Mouse (Mus musculus) liver, embryonic 16.5 days (tissue): ENCODE data around the gene Nppb. TPM values are rescaled to one million over a fixed set of nuclear protein-coding genes. Genes with fewer than 3 reads are reported as not detected.

Experiments used
- ATAC-seq: fragments of 200-750 bp; cut with Nextera tagmentation; 2 replicates; pipeline ENCODE4 v1.8.0; 2017; ENCODE audit warnings: low read depth, mild to moderate bottlenecking, moderate number of reproducible peaks, moderate library complexity
- H3K27ac ChIP-seq: fragments of 300-500 bp; sonication (generic); 2 replicates; pipeline ENCODE4 v1.5.1; 2014; ENCODE audit warnings: mild to moderate bottlenecking, low read length
- H3K27me3 ChIP-seq: fragments of 300-500 bp; sonication (generic); 2 replicates; pipeline ENCODE4 v1.6.1; 2014; ENCODE audit warnings: low read depth, low read length, mixed read lengths; ENCODE audit not compliant: control insufficient read depth, insufficient read depth
- H3K36me3 ChIP-seq: fragments of 300-500 bp; sonication (generic); 2 replicates; pipeline ENCODE4 v1.6.1; 2014; ENCODE audit warnings: mild to moderate bottlenecking; ENCODE audit not compliant: control insufficient read depth, insufficient read depth
- H3K4me1 ChIP-seq: fragments of 300-500 bp; sonication (generic); 2 replicates; pipeline ENCODE4 v1.6.1; 2014; ENCODE audit warnings: low read depth, low read length, mixed read lengths; ENCODE audit not compliant: control insufficient read depth
- H3K4me2 ChIP-seq: fragments of 300-500 bp; sonication (generic); 2 replicates; pipeline ENCODE4 v1.6.1; 2014; ENCODE audit warnings: low read depth, low read length, mixed read lengths
- H3K4me3 ChIP-seq: fragments of 300-500 bp; sonication (generic); 2 replicates; pipeline ENCODE4 v1.5.1; 2014; ENCODE audit warnings: low read depth, mild to moderate bottlenecking, low read length
- H3K9ac ChIP-seq: fragments of 300-500 bp; sonication (generic); 2 replicates; pipeline ENCODE4 v1.6.1; 2014; ENCODE audit warnings: low read depth, low read length
- H3K9me3 ChIP-seq: fragments of 300-500 bp; sonication (generic); replicated peaks from 2 replicates; pipeline ENCODE4 v1.6.1; 2016; ENCODE audit warnings: low read length; ENCODE audit not compliant: control insufficient read depth
- WGBS: fragments of 180-500 bp; shearing (Covaris S2); extraction: QIAGEN DNeasy Blood & Tissue Kit; methylation state at CpG from one replicate; pipeline ENCODE4 v1.1.7; 2014; ENCODE audit not compliant: insufficient replicate concordance; 5-methylcytosine and 5-hydroxymethylcytosine counted together
- polyA plus RNA-seq: library from polyadenylated mRNA; unstranded; fragments of >200 nt; fragmentation: Nextera tagmentation; extraction: Ambion mirVana; gene quantifications from 2 replicates; pipeline ENCODE4 v1.2.1, GENCODE M21; 2015

The Nppb gene
- polyA plus RNA-seq: not detected in 2 replicates

- WGBS: 21% methylated on average over 20 of the region's 20 CpGs
- Histone ChIP-seq H3K4me1 (no peaks in the 10 kb centered on the region), H3K9ac (no peak within 1 kb of the TSS), H3K36me3 (no peaks in the 10 kb centered on the region), H3K27me3 (no peaks in the 10 kb centered on the region), H3K4me2 (no peak within 1 kb of the TSS), H3K9me3 (no peaks in the 10 kb centered on the region), H3K4me3 (no peak within 1 kb of the TSS), H3K27ac (no peak within 1 kb of the TSS)
- no peak for ATAC-seq
Measured at GRCm38 (mm10) chr4:147985205-147986132, at the start of gene Nppb. Gene Nppb (plus strand): TSS chr4:147985788.

- peak overlapping the region; percentile 65 for H3K4me3 ChIP-seq
- no peaks in the 10 kb centered on the region for H3K9me3 ChIP-seq
- no peaks in the 10 kb centered on the region for H3K36me3 ChIP-seq
- H3K9ac ChIP-seq: peak overlapping the region; percentile 71
- 16% methylated on average over 9 of the region's 9 CpGs for WGBS
- no peak for ATAC-seq
- H3K4me1 ChIP-seq: peaks cover 11% of the 10 kb centered on the region
- H3K27ac ChIP-seq: no peak overlapping the region
- H3K27me3 ChIP-seq: peaks cover 10% of the 10 kb centered on the region
- H3K4me2 ChIP-seq: peak overlapping the region; percentile 80
Measured at GRCm38 (mm10) chr4:147935904-147936303, 49.7 kb upstream of the Nppb start.

- WGBS: under 1% methylated on average over 51 of the region's 51 CpGs
- no peaks in the 10 kb centered on the region for H3K36me3 ChIP-seq
- no peaks in the 10 kb centered on the region for H3K9me3 ChIP-seq
- H3K4me1 ChIP-seq: peaks cover 13% of the 10 kb centered on the region
- peak; percentile 47 for ATAC-seq
- peaks cover 10% of the 10 kb centered on the region for H3K27me3 ChIP-seq
- H3K4me2 ChIP-seq: peak within 1 kb of the TSS; percentile 80
- no peak within 1 kb of the TSS for H3K27ac ChIP-seq
- peak within 1 kb of the TSS; percentile 71 for H3K9ac ChIP-seq
- peak within 1 kb of the TSS; percentile 65 for H3K4me3 ChIP-seq
Measured at GRCm38 (mm10) chr4:147936331-147936954, 49.1 kb upstream of the Nppb start, which contains the start of gene Plod1. Gene Plod1 (minus strand): TSS chr4:147936767.

DNA sequence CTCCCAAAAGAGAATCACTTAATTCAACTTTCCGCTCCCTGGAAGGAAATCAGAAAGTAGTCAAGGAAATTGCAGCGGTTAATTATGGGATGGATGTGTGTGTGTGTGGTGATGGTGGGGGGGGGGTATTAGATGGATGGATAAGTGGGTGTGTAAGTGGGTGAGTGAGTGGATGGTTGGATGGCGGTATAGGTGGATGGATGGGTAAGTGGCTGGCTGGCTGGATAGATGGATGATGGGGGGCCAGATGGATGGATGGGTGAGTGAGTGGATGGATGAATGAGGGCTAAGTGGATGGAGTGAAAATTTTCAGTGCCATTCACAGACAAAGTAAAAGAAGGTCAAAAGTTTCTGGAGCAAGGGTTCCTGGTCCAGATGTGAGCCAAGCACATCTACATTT is 48.6 kb upstream of the Nppb start:
- Histone ChIP-seq H3K4me3 (peak overlapping the region; percentile 65), H3K27ac (no peak overlapping the region), H3K27me3 (peaks cover 10% of the 10 kb centered on the region), H3K4me2 (peak overlapping the region; percentile 80), H3K9me3 (no peaks in the 10 kb centered on the region), H3K4me1 (peaks cover 19% of the 10 kb centered on the region), H3K36me3 (no peaks in the 10 kb centered on the region), H3K9ac (peak overlapping the region; percentile 71; the same call in 1 of the 2 replicates)
- ATAC-seq: no peak
- WGBS: 40% methylated on average over 3 of the region's 3 CpGs

GRCm38 (mm10) chr4:147937486-147937885 is 48.1 kb upstream of the Nppb start:
- no peak for ATAC-seq
- H3K9me3 ChIP-seq: no peaks in the 10 kb centered on the region
- no peak overlapping the region for H3K9ac ChIP-seq
- peaks cover 10% of the 10 kb centered on the region for H3K27me3 ChIP-seq
- H3K4me1 ChIP-seq: peaks cover 23% of the 10 kb centered on the region
- no peak overlapping the region for H3K27ac ChIP-seq
- 67% methylated on average over 5 of the region's 5 CpGs for WGBS
- no peaks in the 10 kb centered on the region for H3K36me3 ChIP-seq
- no peak overlapping the region for H3K4me2 ChIP-seq
- H3K4me3 ChIP-seq: no peak overlapping the region

GRCm38 (mm10) chr4:147938148-147939096 is 47.2 kb upstream of the Nppb start:
- no peak for ATAC-seq
- 0 out of 2 replicates have a peak, but pooled peaks cover under 1% of the 10 kb centered on the region for H3K36me3 ChIP-seq
- H3K9me3 ChIP-seq: no peaks in the 10 kb centered on the region
- H3K9ac ChIP-seq: no peak overlapping the region
- H3K4me1 ChIP-seq: peaks cover 30% of the 10 kb centered on the region
- peak overlapping the region; percentile 52; the same call in 1 of the 2 replicates for H3K27ac ChIP-seq
- no peak overlapping the region for H3K4me2 ChIP-seq
- 34% methylated on average over 14 of the region's 14 CpGs for WGBS
- peaks cover 10% of the 10 kb centered on the region for H3K27me3 ChIP-seq
- H3K4me3 ChIP-seq: no peak overlapping the region

DNA sequence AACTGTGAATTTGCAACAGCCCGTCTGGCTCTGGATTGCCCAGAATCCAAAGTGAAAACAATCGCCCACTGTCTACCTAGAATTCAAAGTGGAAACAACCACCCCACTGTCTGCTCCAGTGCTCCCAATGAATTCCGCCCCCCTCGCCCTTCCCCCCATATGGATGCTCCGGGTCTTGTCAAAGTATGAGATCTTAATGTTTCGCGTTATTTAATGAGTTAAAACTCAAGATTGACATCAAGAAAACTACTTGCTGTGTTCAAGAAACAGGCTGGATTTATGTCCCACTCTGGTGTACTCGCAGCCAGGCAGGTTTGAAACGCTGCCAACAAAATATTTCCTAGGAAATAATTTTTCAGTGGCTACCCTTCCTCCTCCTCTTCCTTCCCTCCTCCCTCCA is 45.5 kb upstream of the Nppb start:
- peak overlapping the region; percentile 98 for H3K4me2 ChIP-seq
- H3K9me3 ChIP-seq: no peaks in the 10 kb centered on the region
- H3K4me1 ChIP-seq: peaks cover 30% of the 10 kb centered on the region
- 54% methylated on average over 9 of the region's 9 CpGs for WGBS
- no peak overlapping the region for H3K9ac ChIP-seq
- peaks cover 12% of the 10 kb centered on the region for H3K36me3 ChIP-seq
- ATAC-seq: no peak
- H3K27ac ChIP-seq: peak overlapping the region; percentile 35
- H3K4me3 ChIP-seq: no peak overlapping the region
- peaks cover 8% of the 10 kb centered on the region for H3K27me3 ChIP-seq

DNA sequence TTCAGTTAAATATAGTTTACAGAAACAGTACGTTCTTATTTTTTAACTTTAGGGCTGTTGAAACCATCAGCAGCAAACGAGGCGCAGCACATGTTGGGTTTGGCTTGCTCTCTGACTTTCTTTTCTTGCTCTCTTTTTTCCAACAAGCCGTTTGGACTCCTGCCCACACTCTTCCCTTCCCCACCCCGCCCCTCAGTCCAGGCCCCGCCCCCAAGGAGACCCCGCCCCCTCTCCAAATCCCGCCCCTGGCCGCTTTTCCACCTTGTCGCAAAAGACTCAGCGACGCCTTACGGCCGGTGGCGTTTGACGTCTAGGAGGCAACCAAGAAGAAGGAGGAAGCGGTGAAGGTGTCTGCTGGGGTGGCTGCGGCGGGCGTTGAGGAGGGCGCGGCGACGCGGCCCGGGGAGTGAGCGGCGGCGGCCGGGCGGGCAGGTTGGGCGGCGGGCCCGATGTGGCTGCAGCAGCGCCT is 45.0 kb upstream of the Nppb start, which contains the start of gene 2510039O18Rik:
Gene 2510039O18Rik, plus strand, starts transcription at position 320 of the 469 bp plus-strand sequence.
- Histone ChIP-seq H3K4me3 (peak within 1 kb of the TSS; percentile 90), H3K27ac (peak within 1 kb of the TSS; percentile 79), H3K9ac (peak within 1 kb of the TSS; percentile 89), H3K4me1 (peaks cover 30% of the 10 kb centered on the region), H3K9me3 (no peaks in the 10 kb centered on the region), H3K4me2 (peak within 1 kb of the TSS; percentile 98), H3K36me3 (peaks cover 17% of the 10 kb centered on the region), H3K27me3 (peaks cover 6% of the 10 kb centered on the region; the same call in 1 of the 2 replicates)
- 2% methylated on average over 16 of the region's 35 CpGs for WGBS
- ATAC-seq: peak; percentile 81
